Mouse (Mus musculus): ENCODE measurements at regions not wholly inside any gene's neighbourhood (a gene's known extent, or its start where the extent isn't known, plus 50 kb on each side); places are given as distances from the start of the nearest gene placed in this dataset.

DNA sequence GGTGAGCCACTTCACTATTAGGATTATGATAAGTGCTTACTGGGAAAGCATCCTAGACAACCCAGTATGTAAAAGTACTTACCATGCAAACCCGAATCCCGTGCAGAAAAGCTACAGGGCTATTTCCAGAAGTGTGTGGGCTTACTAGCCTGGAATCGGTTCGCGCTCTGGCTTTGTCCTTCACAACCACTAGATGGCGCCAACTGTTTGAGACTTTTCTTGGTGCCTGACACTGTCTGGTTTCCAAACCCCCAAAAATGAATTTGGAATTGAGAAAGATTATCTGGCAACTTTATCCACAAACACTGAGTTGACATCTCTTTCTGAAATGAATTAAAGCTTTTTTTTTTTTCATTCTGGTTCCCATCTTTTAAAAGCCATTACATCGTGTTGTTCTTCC lies 218.2 kb downstream of the Pax3 start:
- no peaks in the 10 kb centered on the region for H3K36me3 ChIP-seq
- H3K4me2 ChIP-seq = no peak overlapping the region
- 4% methylated on average over 7 of the region's 7 CpGs for WGBS
- H3K27me3 ChIP-seq = peaks cover 10% of the 10 kb centered on the region
- no peaks in the 10 kb centered on the region for H3K9me3 ChIP-seq
- H3K4me1 ChIP-seq = no peaks in the 10 kb centered on the region; the same call in 1 of the 2 replicates
- H3K27ac ChIP-seq = no peak overlapping the region
- no peak overlapping the region for H3K4me3 ChIP-seq
- H3K9ac ChIP-seq = no peak overlapping the region
- ATAC-seq (ENCODE audit: insufficient number of reproducible peaks, low FRiP score, low TSS enrichment, low read depth) = no peak

DNA sequence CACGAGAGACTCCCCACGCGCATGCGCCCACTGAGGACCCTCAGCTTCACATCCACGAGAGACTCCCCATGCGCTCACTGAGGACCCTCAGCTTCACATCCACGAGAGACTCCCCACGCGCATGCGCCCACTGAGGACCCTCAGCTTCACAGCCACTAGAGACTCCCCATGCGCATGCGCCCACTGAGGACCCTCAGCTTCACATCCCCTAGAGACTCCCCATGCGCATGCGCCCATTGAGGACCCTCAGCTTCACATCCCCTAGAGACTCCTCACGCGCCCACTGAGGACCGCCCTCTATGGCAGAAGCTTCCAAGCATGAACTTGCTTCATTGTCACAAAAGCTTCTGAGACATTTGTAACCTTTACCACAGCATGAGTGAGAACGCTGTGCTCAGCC lies 221.0 kb downstream of the Pax3 start:
- H3K27me3 ChIP-seq = peaks cover 10% of the 10 kb centered on the region
- H3K36me3 ChIP-seq = no peaks in the 10 kb centered on the region
- no peak for ATAC-seq (ENCODE audit: insufficient number of reproducible peaks, low FRiP score, low TSS enrichment, low read depth)
- H3K4me2 ChIP-seq = no peak overlapping the region
- WGBS = 92% methylated on average over 18 of the region's 18 CpGs
- H3K27ac ChIP-seq = no peak overlapping the region
- no peak overlapping the region for H3K9ac ChIP-seq
- no peaks in the 10 kb centered on the region for H3K9me3 ChIP-seq
- H3K4me3 ChIP-seq = no peak overlapping the region
- H3K4me1 ChIP-seq = peaks cover 3% of the 10 kb centered on the region; the same call in 1 of the 2 replicates

DNA sequence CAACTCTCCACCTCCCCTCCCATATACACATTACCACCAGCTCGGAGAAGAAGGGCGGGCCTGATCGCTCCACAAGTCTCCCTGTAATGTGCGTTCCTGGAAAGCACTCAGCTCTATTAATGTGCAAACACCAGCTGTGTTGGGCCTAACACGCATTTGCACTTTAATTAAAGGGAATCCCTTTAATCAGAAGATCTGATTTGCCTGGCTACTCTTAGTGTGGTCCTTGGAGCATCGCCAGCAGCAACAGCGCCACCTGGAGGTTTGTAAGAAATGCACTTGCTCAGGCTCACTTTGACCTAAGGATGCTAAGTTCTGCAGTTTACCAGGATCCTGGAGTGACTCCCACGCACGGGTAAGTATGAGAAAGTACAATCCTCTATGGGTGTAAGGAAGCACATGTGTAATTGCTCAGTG lies 224.6 kb downstream of the Pax3 start:
- Histone ChIP-seq H3K4me1 (peaks cover 3% of the 10 kb centered on the region; the same call in 1 of the 2 replicates), H3K9ac (no peak overlapping the region), H3K27ac (no peak overlapping the region), H3K36me3 (no peaks in the 10 kb centered on the region), H3K27me3 (0 out of 2 replicates have a peak, but pooled peaks cover 5% of the 10 kb centered on the region), H3K4me3 (no peak overlapping the region), H3K4me2 (0 out of 2 replicates have a peak overlapping the region, but pooled peaks have one; percentile 20), H3K9me3 (no peaks in the 10 kb centered on the region)
- ATAC-seq (ENCODE audit: insufficient number of reproducible peaks, low FRiP score, low TSS enrichment, low read depth) = no peak
- WGBS = 11% methylated on average over 9 of the region's 9 CpGs

DNA sequence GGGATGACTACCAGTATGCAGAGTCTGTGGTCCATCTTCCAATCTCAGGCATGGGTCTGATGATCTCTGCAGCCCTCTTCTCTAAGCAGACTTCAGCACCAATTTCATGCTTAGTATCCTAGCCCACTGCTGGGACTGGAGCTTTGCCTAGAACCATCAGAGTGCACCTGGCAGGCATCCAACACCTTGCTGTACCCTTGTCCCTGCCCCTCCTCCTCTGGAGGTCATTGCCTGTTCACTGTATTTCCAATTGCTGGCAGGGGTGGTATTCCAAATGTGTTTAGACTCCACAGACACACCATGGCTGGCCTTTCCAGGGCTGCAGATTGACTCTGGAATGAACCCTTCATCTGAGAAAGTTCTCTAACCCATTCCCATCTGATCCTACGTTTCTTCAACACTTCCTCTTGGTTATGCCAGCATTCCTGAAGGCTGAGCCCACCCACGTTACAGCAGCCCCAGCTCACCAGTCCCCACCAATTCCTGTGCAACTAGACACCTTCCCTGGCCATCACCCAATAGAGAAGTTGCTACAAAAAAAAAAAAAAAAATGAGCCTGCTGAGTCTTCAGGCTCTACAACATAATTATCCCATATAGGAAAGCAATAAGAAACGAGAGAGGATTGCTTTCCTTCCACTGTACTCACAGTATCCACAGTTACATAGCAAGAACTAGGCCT lies 232.1 kb downstream of the Pax3 start:
- no peaks in the 10 kb centered on the region for H3K27me3 ChIP-seq
- no peaks in the 10 kb centered on the region for H3K36me3 ChIP-seq
- ATAC-seq (ENCODE audit: insufficient number of reproducible peaks, low FRiP score, low TSS enrichment, low read depth) = no peak
- H3K4me1 ChIP-seq = peaks cover 5% of the 10 kb centered on the region; the same call in 1 of the 2 replicates
- H3K4me2 ChIP-seq = no peak overlapping the region
- no peak overlapping the region for H3K9ac ChIP-seq
- 12% methylated on average over 3 of the region's 3 CpGs for WGBS
- H3K4me3 ChIP-seq = no peak overlapping the region
- no peak overlapping the region for H3K27ac ChIP-seq
- H3K9me3 ChIP-seq = no peaks in the 10 kb centered on the region

DNA sequence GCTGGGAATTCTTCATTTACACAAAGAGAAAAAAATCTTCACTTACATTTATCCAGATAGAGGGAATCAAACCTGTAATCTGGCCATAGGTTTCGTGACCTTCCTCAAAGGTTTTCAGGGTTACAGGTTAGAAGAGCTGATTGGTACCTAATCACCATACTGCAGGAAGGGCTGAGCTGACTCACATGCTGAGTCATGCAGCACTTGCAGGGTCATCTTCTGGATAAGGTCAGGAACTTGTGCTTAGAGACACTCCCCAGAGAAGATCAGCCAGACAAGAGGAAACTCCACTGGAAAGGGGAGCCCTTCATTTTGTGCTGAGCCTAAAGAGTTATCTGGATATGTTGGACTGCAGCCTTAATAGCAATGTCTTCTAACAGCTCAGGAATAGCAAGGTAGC lies 237.6 kb downstream of the Pax3 start:
- H3K9ac ChIP-seq = no peak overlapping the region
- 71% methylated on average over 1 of the region's 1 CpGs for WGBS
- no peaks in the 10 kb centered on the region for H3K27me3 ChIP-seq
- H3K9me3 ChIP-seq = no peaks in the 10 kb centered on the region
- H3K4me3 ChIP-seq = no peak overlapping the region
- no peak overlapping the region for H3K27ac ChIP-seq
- H3K4me2 ChIP-seq = no peak overlapping the region
- ATAC-seq (ENCODE audit: insufficient number of reproducible peaks, low FRiP score, low TSS enrichment, low read depth) = no peak
- H3K36me3 ChIP-seq = no peaks in the 10 kb centered on the region
- no peaks in the 10 kb centered on the region for H3K4me1 ChIP-seq

DNA sequence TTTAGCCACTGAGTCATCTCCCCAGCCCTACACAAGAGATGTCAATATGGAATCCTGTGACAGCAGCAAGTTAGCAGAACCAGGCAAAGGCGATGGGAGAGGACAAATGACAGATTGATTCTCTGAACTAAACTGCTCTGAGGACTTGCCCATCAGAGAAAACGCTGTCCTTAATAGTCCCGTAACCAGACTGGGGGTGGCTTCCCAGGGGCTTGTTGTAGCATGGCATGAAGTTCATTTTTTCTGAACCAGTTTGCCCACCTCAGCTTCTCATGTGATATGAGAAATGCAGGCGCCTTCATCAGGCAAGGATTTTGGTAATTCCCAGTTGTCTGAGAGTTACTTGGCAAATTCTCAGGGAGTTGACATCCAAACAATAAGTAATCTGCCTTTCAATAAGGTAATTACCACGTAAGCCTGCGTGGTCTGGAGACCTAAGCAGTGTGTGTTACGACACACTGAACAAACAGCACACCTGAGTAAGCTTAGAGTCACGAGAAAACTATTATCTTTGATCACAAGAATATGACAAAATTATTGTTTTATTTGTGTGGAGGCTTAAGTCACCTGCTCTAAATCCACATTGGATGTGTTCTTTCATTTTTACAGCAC lies 239.7 kb downstream of the Pax3 start:
- 68% methylated on average over 8 of the region's 8 CpGs for WGBS
- no peaks in the 10 kb centered on the region for H3K4me1 ChIP-seq
- ATAC-seq (ENCODE audit: insufficient number of reproducible peaks, low FRiP score, low TSS enrichment, low read depth) = no peak
- H3K27ac ChIP-seq = no peak overlapping the region
- H3K9me3 ChIP-seq = no peaks in the 10 kb centered on the region
- H3K9ac ChIP-seq = no peak overlapping the region
- no peak overlapping the region for H3K4me2 ChIP-seq
- H3K36me3 ChIP-seq = no peaks in the 10 kb centered on the region
- no peaks in the 10 kb centered on the region for H3K27me3 ChIP-seq
- H3K4me3 ChIP-seq = no peak overlapping the region

DNA sequence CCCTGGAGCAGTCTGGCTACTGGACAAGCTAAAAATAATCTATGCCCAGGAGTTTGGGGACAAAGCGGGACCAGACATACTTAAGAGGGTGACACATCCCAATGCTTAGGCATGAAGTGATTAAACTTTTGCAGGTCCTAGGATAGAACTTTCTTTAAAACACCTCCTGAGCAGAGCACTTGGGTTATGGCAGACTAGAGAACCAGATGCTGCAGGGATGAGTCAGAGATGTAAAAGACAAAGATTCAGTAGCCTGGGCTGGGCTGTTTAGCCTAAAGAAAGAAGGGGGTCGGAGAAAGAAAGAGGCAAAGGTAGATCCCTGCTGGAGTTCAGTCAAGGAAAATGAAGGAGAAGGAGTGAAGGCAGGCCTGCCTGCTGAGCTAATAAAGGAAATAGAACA lies 249.0 kb downstream of the Pax3 start:
- no peaks in the 10 kb centered on the region; the same call in 1 of the 2 replicates for H3K27me3 ChIP-seq
- ATAC-seq (ENCODE audit: insufficient number of reproducible peaks, low FRiP score, low TSS enrichment, low read depth) = no peak

DNA sequence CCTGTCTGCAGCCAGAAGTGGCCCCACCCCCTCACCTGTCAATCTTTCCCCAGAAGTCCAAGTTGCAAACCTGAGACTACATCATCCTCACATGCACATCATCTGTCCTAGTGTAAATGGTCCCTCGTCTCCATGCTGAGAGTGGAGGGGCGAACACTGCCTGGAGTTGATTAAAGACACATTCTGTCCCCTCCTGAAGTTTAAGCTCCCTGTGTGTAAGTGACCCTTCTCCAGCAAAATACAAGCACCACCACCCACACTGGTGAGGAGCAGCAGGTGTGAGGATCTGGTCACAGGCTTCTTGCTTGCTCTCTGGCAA lies 252.6 kb downstream of the Pax3 start:
- no peak overlapping the region for H3K4me3 ChIP-seq
- ATAC-seq (ENCODE audit: insufficient number of reproducible peaks, low FRiP score, low TSS enrichment, low read depth) = no peak
- H3K9me3 ChIP-seq = no peaks in the 10 kb centered on the region
- H3K27me3 ChIP-seq = no peaks in the 10 kb centered on the region
- H3K9ac ChIP-seq = no peak overlapping the region
- H3K27ac ChIP-seq = no peak overlapping the region
- no peaks in the 10 kb centered on the region for H3K36me3 ChIP-seq
- whole genome bisulfite sequencing = 42% methylated on average over 2 of the region's 2 CpGs
- 0 out of 2 replicates have a peak, but pooled peaks cover 9% of the 10 kb centered on the region for H3K4me1 ChIP-seq
- H3K4me2 ChIP-seq = no peak overlapping the region

More for the DNA sequence above, 249.0 kb downstream of the Pax3 start:
- H3K4me1 ChIP-seq = 0 out of 2 replicates have a peak, but pooled peaks cover 9% of the 10 kb centered on the region
- no peak overlapping the region for H3K4me2 ChIP-seq
- 54% methylated on average over 2 of the region's 2 CpGs for WGBS
- H3K27ac ChIP-seq = no peak overlapping the region
- no peaks in the 10 kb centered on the region for H3K9me3 ChIP-seq
- H3K36me3 ChIP-seq = no peaks in the 10 kb centered on the region
- H3K4me3 ChIP-seq = no peak overlapping the region
- H3K9ac ChIP-seq = no peak overlapping the region

DNA sequence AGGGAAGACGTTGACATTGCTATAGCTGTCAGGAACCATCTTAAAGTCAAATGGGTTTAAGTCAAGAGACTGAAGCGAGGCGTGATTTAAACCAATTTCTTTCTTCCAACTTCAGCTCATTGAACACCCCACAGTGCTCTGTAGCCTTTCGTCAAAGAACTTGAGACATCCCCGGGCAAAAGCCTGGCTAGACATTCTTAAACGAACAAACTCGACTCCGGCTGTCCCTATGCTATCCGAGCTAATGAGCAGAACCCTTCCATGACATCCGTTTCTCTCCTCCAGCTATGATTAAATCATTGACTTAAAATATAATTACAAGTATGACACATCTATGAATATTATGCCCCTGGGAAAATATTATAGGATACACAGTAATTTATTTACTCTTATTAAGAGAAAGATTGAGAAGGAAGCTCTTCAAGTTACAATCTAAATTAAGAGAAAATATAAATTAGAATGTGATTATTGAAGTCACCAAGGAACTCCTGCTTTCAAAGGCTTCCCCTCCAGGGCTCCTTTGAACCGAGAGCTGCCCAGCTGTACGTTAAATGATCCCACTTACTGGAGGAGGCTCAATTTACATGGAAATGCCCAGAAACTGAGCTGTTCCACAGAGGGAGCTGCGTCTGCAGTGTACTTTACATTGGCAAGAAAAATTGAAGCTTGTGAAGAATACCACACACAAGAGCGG lies 253.2 kb downstream of the Pax3 start:
- H3K4me1 ChIP-seq = 0 out of 2 replicates have a peak, but pooled peaks cover 9% of the 10 kb centered on the region
- no peaks in the 10 kb centered on the region for H3K9me3 ChIP-seq
- no peak overlapping the region for H3K27ac ChIP-seq
- no peak overlapping the region for H3K4me2 ChIP-seq
- H3K9ac ChIP-seq = no peak overlapping the region
- no peak overlapping the region for H3K4me3 ChIP-seq
- WGBS = 44% methylated on average over 14 of the region's 14 CpGs
- ATAC-seq (ENCODE audit: insufficient number of reproducible peaks, low FRiP score, low TSS enrichment, low read depth) = no peak
- H3K36me3 ChIP-seq = no peaks in the 10 kb centered on the region
- no peaks in the 10 kb centered on the region for H3K27me3 ChIP-seq

DNA sequence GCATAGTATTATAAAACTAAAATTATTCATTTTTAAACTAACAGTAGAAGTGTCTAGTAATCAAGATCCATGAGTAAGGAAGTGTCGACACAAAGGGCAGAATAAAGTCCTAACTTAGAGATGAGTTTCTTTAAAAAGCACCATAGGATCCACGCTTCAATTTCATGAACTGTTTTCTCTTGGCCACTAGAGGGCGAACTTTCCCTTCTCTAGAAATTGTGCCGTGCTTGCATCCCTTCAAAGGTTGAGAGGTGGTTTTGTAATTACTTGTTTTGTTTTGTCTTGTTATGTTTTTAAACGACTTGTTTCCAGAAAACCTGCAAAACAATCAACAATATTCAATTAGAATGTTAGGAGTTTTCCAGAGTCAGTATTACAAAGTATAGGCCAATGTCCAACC lies 253.8 kb downstream of the Pax3 start:
- Histone ChIP-seq H3K36me3 (no peaks in the 10 kb centered on the region), H3K27ac (no peak overlapping the region), H3K4me1 (0 out of 2 replicates have a peak, but pooled peaks cover 6% of the 10 kb centered on the region), H3K4me2 (no peak overlapping the region), H3K9me3 (no peaks in the 10 kb centered on the region), H3K9ac (no peak overlapping the region), H3K4me3 (no peak overlapping the region), H3K27me3 (no peaks in the 10 kb centered on the region)
- ATAC-seq (ENCODE audit: insufficient number of reproducible peaks, low FRiP score, low TSS enrichment, low read depth) = no peak
- 3% methylated on average over 5 of the region's 5 CpGs for WGBS

DNA sequence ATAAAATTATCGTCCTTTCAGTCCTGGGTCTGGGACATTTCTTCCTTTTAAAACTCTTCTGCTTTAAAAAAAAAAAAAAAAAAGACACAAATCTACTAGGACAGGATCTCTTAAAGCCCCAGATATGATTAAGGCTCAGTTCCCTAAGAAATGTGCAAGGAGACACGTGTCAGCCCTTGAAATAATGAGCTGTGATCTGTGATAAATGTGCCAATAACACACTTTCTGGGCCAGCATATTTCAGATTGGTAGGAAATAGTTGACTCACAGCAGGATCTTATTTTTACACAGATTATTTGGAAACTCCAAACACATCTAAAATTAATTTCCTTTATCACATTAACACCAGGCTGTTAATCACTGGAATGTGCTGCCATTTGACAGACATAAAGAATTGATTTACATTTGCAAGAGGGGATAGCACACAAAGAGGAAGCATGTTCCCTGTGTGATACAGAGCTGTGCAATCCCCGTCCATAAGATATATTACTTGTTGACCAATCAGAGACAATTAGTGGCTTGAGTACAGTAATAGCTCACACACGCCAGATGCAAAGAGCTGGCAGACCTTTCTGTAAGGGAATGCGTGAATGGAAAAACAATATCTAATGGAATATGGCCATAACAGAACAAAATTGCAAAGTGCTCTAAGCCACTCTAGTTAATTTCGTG lies 263.7 kb downstream of the Pax3 start:
- Histone ChIP-seq H3K9me3 (no peaks in the 10 kb centered on the region), H3K4me1 (no peaks in the 10 kb centered on the region), H3K36me3 (no peaks in the 10 kb centered on the region), H3K4me3 (no peak overlapping the region), H3K27me3 (no peaks in the 10 kb centered on the region), H3K27ac (no peak overlapping the region), H3K4me2 (no peak overlapping the region), H3K9ac (no peak overlapping the region)
- 36% methylated on average over 6 of the region's 6 CpGs for WGBS
- no peak for ATAC-seq (ENCODE audit: insufficient number of reproducible peaks, low FRiP score, low TSS enrichment, low read depth)

DNA sequence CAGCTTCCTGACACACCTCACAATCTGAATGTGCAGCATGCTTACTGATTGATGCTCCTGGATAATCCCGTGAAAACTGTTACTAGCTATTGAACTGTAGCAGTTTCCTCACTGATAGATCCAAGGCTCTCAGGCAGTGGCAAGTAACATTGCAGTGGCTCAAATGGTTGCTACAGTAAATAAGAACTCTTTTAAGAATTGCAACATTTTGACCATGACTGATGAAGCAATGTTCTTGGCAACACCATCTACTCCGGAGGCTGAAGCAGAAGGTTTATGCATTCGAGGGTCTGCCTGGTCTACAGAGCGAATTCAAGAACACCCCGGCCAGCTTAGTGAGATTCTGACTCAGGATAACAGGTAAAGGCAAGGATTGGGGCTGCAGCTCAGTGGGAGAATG lies 264.7 kb downstream of the Pax3 start:
- Histone ChIP-seq H3K9me3 (no peaks in the 10 kb centered on the region), H3K27me3 (no peaks in the 10 kb centered on the region), H3K4me2 (no peak overlapping the region), H3K9ac (no peak overlapping the region), H3K4me3 (no peak overlapping the region), H3K4me1 (no peaks in the 10 kb centered on the region), H3K36me3 (no peaks in the 10 kb centered on the region), H3K27ac (no peak overlapping the region)
- no peak for ATAC-seq (ENCODE audit: insufficient number of reproducible peaks, low FRiP score, low TSS enrichment, low read depth)
- WGBS = 77% methylated on average over 5 of the region's 5 CpGs

All from limb, embryonic 15.5 days (tissue).